Mouse (Mus musculus) lung, postnatal 0 days (tissue): ENCODE measurements around the gene Nckap5.

Source experiments
- CTCF ChIP-seq: IDR thresholded peaks from 2 replicates; pipeline ENCODE4 v1.5.1; 2016; ENCODE audit warnings: antibody characterized with exemption, mild to moderate bottlenecking
- EP300 ChIP-seq: IDR thresholded peaks from 2 replicates; pipeline ENCODE4 v1.6.1; 2016; ENCODE audit warnings: antibody characterized with exemption, mild to moderate bottlenecking, control low read depth

DNA sequence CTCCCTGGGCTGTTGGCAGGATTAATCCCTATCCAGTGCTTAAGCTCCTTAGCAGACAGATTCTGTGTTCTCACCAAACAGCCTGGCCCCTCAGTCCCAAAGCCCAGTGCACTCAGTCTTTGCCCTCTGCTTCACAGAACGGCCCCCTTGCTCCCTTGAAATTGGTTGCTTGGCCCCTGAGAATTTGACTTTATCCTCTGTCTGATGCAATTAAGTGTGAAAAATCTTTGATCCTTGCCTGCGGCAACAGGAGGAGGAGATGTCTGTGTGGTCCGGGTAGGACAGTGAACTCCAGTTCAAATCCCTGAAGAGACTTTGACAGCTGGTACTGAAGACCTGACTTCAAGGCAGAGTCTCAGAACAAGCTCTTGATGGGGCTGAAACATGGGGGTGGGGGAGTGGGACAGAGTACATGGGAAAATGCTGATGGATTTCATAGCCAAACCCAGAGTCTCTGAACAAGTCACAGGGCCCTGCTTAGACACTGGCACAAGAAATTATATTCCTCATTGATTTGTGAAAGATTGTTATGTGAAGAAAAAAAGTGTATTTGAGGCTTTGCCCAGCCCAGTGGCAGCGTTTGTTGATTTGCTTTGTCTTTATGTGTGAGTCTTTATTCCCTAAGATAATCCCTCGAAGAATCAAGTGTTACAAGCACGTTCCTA is 65.0 kb downstream of the Nckap5 start:
- TF ChIP-seq CTCF, result no peak
- no peak for TF ChIP-seq EP300
